Mouse (Mus musculus) megakaryocyte-erythroid progenitor cell, adult 5-6 weeks (primary cell): Measurements from ENCODE around the gene Gm13212. TPM values are rescaled to one million over a fixed set of nuclear protein-coding genes. Genes with fewer than 3 reads are reported as not detected.

Experiments
- total RNA-seq, 2 experiments: library from RNA; stranded (forward) in 1 of 2; stranded (reverse) in 1 of 2; fragments of 200-1000, 215-1000 nt in 1 of 2; fragments of >200 nt in 1 of 2; fragmentation: Nextera tagmentation in 1 of 2; gene quantifications; 2 replicates each; pipeline ENCODE4 v1.2.3; 2014 to 2017

Gm13212 gene
- total RNA-seq, 2 experiments from 2014 or later, result 6.2 to 24.6 TPM

Other genes with a start within 250 kb of the Gm13212 start
- not detected in 2 replicates for gene Zfp990, start 74.4 kb upstream of the Gm13212 start, total RNA-seq (2014; fragmentation: Nextera tagmentation)
- 0.11 and 0.70 TPM in 2 replicates for gene Zfp990, start 74.4 kb upstream of the Gm13212 start, total RNA-seq (2017)
- gene Zfp980, start 85.5 kb downstream of the Gm13212 start, total RNA-seq (2014; fragmentation: Nextera tagmentation), result not detected in 2 replicates
- gene Zfp980, start 85.5 kb downstream of the Gm13212 start, total RNA-seq (2017), result not detected in 2 replicates